Mouse (Mus musculus): ENCODE measurements around the gene Hbs1l. TPM values are rescaled to one million over a fixed set of nuclear protein-coding genes. Genes with fewer than 3 reads are reported as not detected.

Hbs1l gene
- polyA plus RNA-seq, 1 experiment from 2014 or later: 114 TPM

GRCm38 (mm10) chr10:21271310-21271709 is 24.5 kb upstream of the Hbs1l start:
- Histone ChIP-seq H3K4me2 (replicated peaks) (no peak overlapping the region), H3K27me3 (no peaks in the 10 kb centered on the region), H3K4me1 (no peaks in the 10 kb centered on the region), H3K4me3 (no peak overlapping the region), H3K9ac (no peak overlapping the region), H3K27ac (no peak overlapping the region), H3K9me3 (replicated peaks) (no peaks in the 10 kb centered on the region), H3K36me3 (no peaks in the 10 kb centered on the region)
- WGBS: 95% methylated on average over 2 of the region's 2 CpGs
- ATAC-seq (ENCODE audit: low FRiP score): no peak

DNA sequence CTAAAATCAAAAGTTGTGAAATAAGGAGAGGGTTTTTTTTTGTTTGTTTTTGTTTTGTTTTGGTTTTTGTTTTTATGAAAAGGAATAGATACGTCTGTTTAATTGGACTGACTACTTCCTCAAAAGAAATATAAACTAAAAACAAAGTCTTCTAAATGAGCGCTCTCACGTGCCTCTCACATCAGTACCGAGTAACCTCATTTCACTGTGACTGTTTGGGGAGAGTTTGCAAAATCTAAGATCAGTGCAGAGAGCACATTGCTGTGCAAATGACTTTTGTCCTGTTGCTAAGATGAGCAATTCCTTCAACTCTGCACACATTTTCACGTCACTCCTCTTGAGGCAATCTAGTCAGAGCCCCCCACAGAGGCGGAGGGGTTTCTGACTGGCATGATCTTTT is 24.0 kb upstream of the Hbs1l start:
- WGBS: 64% methylated on average over 6 of the region's 6 CpGs
- Histone ChIP-seq H3K4me2 (replicated peaks) (no peak overlapping the region), H3K4me1 (no peaks in the 10 kb centered on the region), H3K27ac (no peak overlapping the region), H3K27me3 (no peaks in the 10 kb centered on the region), H3K36me3 (no peaks in the 10 kb centered on the region), H3K9me3 (replicated peaks) (no peaks in the 10 kb centered on the region), H3K4me3 (no peak overlapping the region), H3K9ac (no peak overlapping the region)
- ATAC-seq (ENCODE audit: low FRiP score): no peak

GRCm38 (mm10) chr10:21287243-21288127 is 8.3 kb upstream of the Hbs1l start:
- Histone ChIP-seq H3K27ac (no peak overlapping the region), H3K9me3 (replicated peaks) (no peaks in the 10 kb centered on the region), H3K4me1 (no peaks in the 10 kb centered on the region), H3K4me3 (no peak overlapping the region), H3K36me3 (no peaks in the 10 kb centered on the region), H3K4me2 (replicated peaks) (no peak overlapping the region), H3K27me3 (no peaks in the 10 kb centered on the region), H3K9ac (no peak overlapping the region)
- no peak for ATAC-seq (ENCODE audit: low FRiP score)
- WGBS: 59% methylated on average over 10 of the region's 10 CpGs

DNA sequence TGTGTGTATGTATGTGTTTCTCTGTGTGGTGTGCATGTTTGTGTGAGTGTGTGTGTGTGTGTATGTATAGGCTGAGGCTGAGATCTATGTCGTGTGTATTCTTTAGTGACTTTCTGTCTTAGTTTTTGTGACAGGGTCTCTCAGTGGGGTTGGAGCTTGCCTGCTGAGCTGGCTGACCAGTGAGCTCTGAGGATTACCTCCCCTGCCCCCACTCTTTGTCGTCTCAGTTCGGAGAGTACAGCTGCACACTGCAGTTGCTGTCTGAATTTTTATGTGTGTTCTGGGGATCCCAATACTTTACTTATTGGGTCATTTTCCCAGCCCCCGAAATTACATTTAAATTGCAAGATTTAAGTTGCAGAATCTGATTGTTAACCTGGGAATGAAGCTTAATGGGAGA is 4.6 kb upstream of the Hbs1l start:
- no peaks in the 10 kb centered on the region for H3K36me3 ChIP-seq
- 40% methylated on average over 4 of the region's 4 CpGs for WGBS

DNA sequence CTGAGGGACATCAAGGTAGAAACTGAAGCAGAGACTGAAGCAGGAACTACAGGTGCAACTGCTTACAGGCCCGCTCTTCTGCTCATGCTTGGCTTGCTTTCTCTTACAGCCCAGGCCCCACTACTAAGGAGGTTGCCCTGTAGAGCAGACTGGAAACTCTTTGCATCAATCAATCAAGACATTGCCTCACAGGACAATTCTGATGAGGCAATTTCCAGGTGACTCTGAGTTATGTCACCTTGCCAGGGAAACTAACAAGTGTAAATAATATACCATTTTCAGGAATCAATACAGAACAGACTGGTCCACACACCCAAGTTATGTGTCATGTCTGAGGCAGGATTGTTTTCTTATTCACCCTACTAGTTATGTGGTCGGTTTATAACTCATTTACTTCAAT is 1.6 kb upstream of the Hbs1l start:
- Histone ChIP-seq H3K27me3 (no peaks in the 10 kb centered on the region), H3K9ac (no peak overlapping the region), H3K4me1 (peaks cover 13% of the 10 kb centered on the region), H3K4me2 (replicated peaks) (no peak overlapping the region), H3K36me3 (peaks cover under 1% of the 10 kb centered on the region; the same call in 1 of the 2 replicates), H3K4me3 (no peak overlapping the region), H3K9me3 (replicated peaks) (no peaks in the 10 kb centered on the region), H3K27ac (no peak overlapping the region)
- 91% methylated on average over 2 of the region's 2 CpGs for WGBS
- ATAC-seq (ENCODE audit: low FRiP score): no peak

More for the DNA sequence above, 4.6 kb upstream of the Hbs1l start:
- no peaks in the 10 kb centered on the region for H3K27me3 ChIP-seq
- ATAC-seq (ENCODE audit: low FRiP score): no peak
- no peaks in the 10 kb centered on the region for H3K9me3 ChIP-seq (replicated peaks)
- H3K4me2 ChIP-seq (replicated peaks): no peak overlapping the region
- H3K27ac ChIP-seq: no peak overlapping the region
- H3K4me1 ChIP-seq: no peaks in the 10 kb centered on the region
- no peak overlapping the region for H3K9ac ChIP-seq
- no peak overlapping the region for H3K4me3 ChIP-seq

DNA sequence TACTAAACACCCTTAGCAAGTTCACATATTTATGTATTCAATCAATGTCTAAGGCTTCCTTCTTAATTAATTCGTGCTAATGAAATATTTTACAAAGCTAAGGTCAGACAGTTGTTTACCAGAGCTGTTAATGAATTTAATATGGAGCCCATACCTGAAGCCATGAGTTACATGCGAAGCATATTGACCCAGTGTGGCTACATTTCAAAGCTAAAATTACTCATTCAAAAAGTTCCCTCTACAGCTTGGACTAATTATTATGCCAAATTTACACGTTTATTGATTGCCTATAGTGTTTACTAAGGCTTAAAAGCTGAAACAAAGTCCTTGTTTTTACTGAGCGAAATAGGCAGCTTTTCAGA is 401 bp upstream of the Hbs1l start:
- Histone ChIP-seq H3K4me2 (replicated peaks) (peak overlapping the region; percentile 47), H3K27me3 (no peaks in the 10 kb centered on the region), H3K27ac (no peak overlapping the region), H3K4me3 (peak overlapping the region; percentile 89), H3K36me3 (peaks cover 11% of the 10 kb centered on the region), H3K4me1 (peaks cover 13% of the 10 kb centered on the region), H3K9ac (no peak overlapping the region; the same call in 1 of the 2 replicates), H3K9me3 (replicated peaks) (no peaks in the 10 kb centered on the region)
- WGBS: 43% methylated on average over 4 of the region's 4 CpGs
- ATAC-seq (ENCODE audit: low FRiP score): peak; percentile 59

DNA sequence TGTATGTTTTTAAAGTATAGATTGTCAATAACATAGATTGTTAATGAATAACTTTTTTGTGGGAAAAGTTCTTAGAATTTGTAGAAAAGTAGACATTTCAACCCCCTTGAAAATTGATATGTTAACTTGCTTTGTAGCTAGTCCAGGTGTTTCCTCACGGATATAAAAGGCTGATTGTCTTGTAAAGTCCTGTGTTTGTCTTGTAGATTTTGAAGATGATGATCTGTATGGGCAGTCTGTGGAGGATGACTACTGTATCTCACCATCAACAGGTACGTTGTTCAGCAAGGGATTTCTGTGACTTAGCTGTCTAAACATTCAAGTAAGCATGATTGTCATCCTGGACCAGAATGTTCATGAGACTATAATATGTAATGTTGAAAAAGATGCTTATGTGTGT is 3.2 kb downstream of the Hbs1l start:
- H3K27me3 ChIP-seq: no peaks in the 10 kb centered on the region
- H3K36me3 ChIP-seq: peaks cover 30% of the 10 kb centered on the region
- no peak for ATAC-seq (ENCODE audit: low FRiP score)
- H3K4me1 ChIP-seq: peaks cover 13% of the 10 kb centered on the region
- H3K4me2 ChIP-seq (replicated peaks): no peak overlapping the region
- H3K4me3 ChIP-seq: no peak overlapping the region
- H3K27ac ChIP-seq: no peak overlapping the region
- H3K9me3 ChIP-seq (replicated peaks): no peaks in the 10 kb centered on the region
- H3K9ac ChIP-seq: no peak overlapping the region
- 92% methylated on average over 2 of the region's 2 CpGs for WGBS

DNA sequence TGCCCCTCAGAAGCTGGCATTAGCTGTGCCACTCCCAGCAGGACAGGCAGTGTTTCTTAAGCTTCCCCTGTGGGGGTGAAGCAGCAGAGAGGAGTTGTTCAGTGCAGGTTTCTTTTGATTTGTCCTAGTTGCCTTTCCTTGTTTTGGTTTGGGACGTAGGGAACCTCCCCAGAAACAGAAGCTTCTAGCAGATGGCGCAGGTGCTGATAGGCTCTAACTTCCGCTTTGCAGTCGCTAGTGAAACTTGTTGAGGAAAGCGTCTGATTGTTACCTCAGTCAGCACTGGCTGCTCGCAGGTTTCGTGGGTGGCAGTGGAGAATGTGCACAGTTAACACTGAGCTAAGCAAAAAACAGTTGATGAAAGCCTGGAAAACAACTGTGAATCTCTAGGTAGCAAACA is 6.0 kb downstream of the Hbs1l start:
- Histone ChIP-seq H3K4me2 (replicated peaks) (no peak overlapping the region), H3K36me3 (peaks cover 49% of the 10 kb centered on the region), H3K27ac (no peak overlapping the region), H3K4me1 (peaks cover 10% of the 10 kb centered on the region), H3K4me3 (no peak overlapping the region), H3K9ac (no peak overlapping the region), H3K9me3 (replicated peaks) (no peaks in the 10 kb centered on the region), H3K27me3 (no peaks in the 10 kb centered on the region)
- ATAC-seq (ENCODE audit: low FRiP score): no peak
- WGBS: 90% methylated on average over 7 of the region's 7 CpGs

DNA sequence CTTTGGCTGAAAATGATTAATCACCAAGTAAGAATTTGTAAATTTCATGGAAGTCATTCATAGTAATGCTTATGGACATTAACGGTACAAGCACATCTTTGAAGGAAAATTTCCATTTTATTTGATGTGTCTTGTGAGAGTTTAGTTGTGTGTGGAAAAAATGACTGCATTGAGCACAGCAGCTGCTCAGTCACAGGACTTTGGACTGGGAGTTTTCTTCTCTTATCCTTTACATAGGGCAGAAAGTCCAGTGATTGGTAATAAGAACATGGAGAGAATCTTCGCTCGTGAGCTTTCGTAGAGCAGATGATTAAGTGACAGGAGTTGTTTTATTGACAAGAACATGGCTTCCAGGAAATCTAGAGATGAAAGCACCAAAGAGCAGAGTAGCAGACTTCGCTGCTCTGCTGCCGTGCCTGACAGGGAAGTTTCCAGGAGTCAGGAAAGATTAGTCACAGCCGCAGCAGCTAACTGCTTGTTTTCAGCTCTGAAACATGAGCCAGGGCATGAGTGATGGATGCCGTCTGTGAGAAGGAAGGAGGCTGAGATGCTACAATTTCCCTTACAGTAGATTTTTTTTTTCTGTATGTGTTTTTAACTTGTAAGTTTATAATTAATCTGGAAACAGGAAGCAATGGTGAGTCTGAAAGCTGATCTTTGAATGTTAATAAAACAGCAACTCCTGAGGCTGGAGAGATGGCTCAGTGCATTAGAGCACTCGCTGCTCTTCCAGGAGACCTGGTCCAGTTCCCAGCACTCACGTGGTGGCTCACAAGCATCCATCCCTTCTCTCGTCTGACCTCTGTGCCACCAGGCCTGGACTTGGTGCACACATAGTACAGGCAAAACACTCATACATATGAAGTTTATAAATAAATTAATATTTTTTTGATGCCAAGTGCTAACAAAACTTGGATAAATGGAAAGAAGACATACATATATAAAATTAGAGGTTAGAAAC is 9.2 kb downstream of the Hbs1l start:
- H3K4me2 ChIP-seq (replicated peaks): no peak overlapping the region
- 84% methylated on average over 11 of the region's 11 CpGs for WGBS
- H3K9ac ChIP-seq: no peak overlapping the region
- no peak overlapping the region for H3K27ac ChIP-seq
- peaks cover 47% of the 10 kb centered on the region for H3K36me3 ChIP-seq
- H3K9me3 ChIP-seq (replicated peaks): no peaks in the 10 kb centered on the region
- H3K4me3 ChIP-seq: no peak overlapping the region
- no peak for ATAC-seq (ENCODE audit: low FRiP score)
- H3K27me3 ChIP-seq: no peaks in the 10 kb centered on the region
- H3K4me1 ChIP-seq: no peaks in the 10 kb centered on the region

- H3K27me3 ChIP-seq: no peaks in the 10 kb centered on the region
- no peaks in the 10 kb centered on the region for H3K9me3 ChIP-seq (replicated peaks)
- H3K9ac ChIP-seq: no peak overlapping the region
- H3K4me1 ChIP-seq: no peaks in the 10 kb centered on the region
- H3K27ac ChIP-seq: no peak overlapping the region
- 85% methylated on average over 4 of the region's 4 CpGs for WGBS
- peaks cover 12% of the 10 kb centered on the region; the same call in 1 of the 2 replicates for H3K36me3 ChIP-seq
- no peak overlapping the region for H3K4me2 ChIP-seq (replicated peaks)
- no peak overlapping the region for H3K4me3 ChIP-seq
- no peak for ATAC-seq (ENCODE audit: low FRiP score)
Measured at GRCm38 (mm10) chr10:21313732-21314131, 18.0 kb downstream of the Hbs1l start.

GRCm38 (mm10) chr10:21316123-21316522 is 20.3 kb downstream of the Hbs1l start:
- no peak overlapping the region for H3K4me3 ChIP-seq
- 77% methylated on average over 1 of the region's 1 CpGs for WGBS
- H3K9ac ChIP-seq: no peak overlapping the region
- ATAC-seq (ENCODE audit: low FRiP score): no peak
- no peak overlapping the region for H3K27ac ChIP-seq
- H3K4me2 ChIP-seq (replicated peaks): no peak overlapping the region
- H3K4me1 ChIP-seq: no peaks in the 10 kb centered on the region
- no peaks in the 10 kb centered on the region for H3K9me3 ChIP-seq (replicated peaks)
- no peaks in the 10 kb centered on the region for H3K27me3 ChIP-seq
- peaks cover 12% of the 10 kb centered on the region; the same call in 1 of the 2 replicates for H3K36me3 ChIP-seq

DNA sequence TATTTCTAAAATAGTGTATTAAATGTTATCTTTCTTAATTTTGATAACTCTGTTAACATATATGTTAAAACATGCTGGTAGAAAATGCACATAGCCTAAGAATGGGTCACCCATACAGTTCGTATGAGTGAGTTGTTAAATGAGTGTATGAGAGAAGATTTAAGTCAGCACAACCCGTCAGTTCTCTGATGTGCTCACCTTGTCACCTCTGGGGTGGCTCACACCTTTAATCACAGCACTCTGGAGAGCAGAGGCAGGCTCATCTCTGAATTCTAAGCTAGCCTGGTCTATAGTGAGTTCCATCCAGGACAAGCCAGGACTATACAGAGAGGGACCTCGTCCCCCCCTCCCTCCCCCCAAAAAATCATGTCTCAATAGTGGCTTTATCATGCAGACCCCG is 22.5 kb downstream of the Hbs1l start:
- ATAC-seq (ENCODE audit: low FRiP score): no peak
- no peaks in the 10 kb centered on the region for H3K4me1 ChIP-seq
- no peak overlapping the region for H3K4me2 ChIP-seq (replicated peaks)
- H3K4me3 ChIP-seq: no peak overlapping the region
- H3K9ac ChIP-seq: no peak overlapping the region
- H3K27me3 ChIP-seq: no peaks in the 10 kb centered on the region
- no peak overlapping the region for H3K27ac ChIP-seq
- 97% methylated on average over 4 of the region's 4 CpGs for WGBS
- no peaks in the 10 kb centered on the region for H3K9me3 ChIP-seq (replicated peaks)
- H3K36me3 ChIP-seq: peaks cover 16% of the 10 kb centered on the region; the same call in 1 of the 2 replicates

Data from hindbrain, embryonic 12.5 days (tissue).